Mouse (Mus musculus) neural tube, embryonic 11.5 days (tissue): ENCODE results near the gene Usp15. TPM values are rescaled to one million over a fixed set of nuclear protein-coding genes. Genes with fewer than 3 reads are reported as not detected.
"Not testable (repeated sequence)": the region's sequence is repeated elsewhere in the genome, so short reads cannot be mapped to it uniquely, and the experiment has no call there.

ENCODE experiments used
- ATAC-seq: fragments of 200-750 bp; cut with Nextera tagmentation; 2 replicates; pipeline ENCODE4 v1.8.0; 2017; ENCODE audit warnings: moderate number of reproducible peaks, mild to moderate bottlenecking, moderate TSS enrichment, moderate library complexity; ENCODE audit not compliant: insufficient read depth, low FRiP score, low TSS enrichment
- DNase-seq: peaks from one replicate; pipeline ENCODE4 v3.0.0-alpha.2; 2015; ENCODE audit warnings: low spot score
- H3K27ac ChIP-seq: fragments of 300-500 bp; sonication (generic); 2 replicates; pipeline ENCODE4 v1.5.1; 2014; ENCODE audit warnings: low read depth, mild to moderate bottlenecking, low read length
- H3K27me3 ChIP-seq: fragments of 300-500 bp; sonication (generic); 2 replicates; pipeline ENCODE4 v1.6.1; 2014; ENCODE audit warnings: mild to moderate bottlenecking, low read length, mixed read lengths; ENCODE audit not compliant: control insufficient read depth, insufficient read depth
- H3K36me3 ChIP-seq: fragments of 300-500 bp; sonication (generic); 2 replicates; pipeline ENCODE4 v1.6.1; 2014; ENCODE audit warnings: mild to moderate bottlenecking, low read length, moderate library complexity, mixed read lengths; ENCODE audit not compliant: control insufficient read depth, insufficient read depth
- H3K4me1 ChIP-seq: fragments of 300-500 bp; sonication (generic); 2 replicates; pipeline ENCODE4 v1.6.1; 2014; ENCODE audit warnings: low read length, mixed read lengths; ENCODE audit not compliant: control insufficient read depth, insufficient read depth
- H3K4me2 ChIP-seq: fragments of 300-500 bp; sonication (generic); 2 replicates; pipeline ENCODE4 v1.6.1; 2014; ENCODE audit warnings: low read depth, mild to moderate bottlenecking, moderate library complexity
- H3K4me3 ChIP-seq: fragments of 300-500 bp; sonication (generic); 2 replicates; pipeline ENCODE4 v1.5.1; 2014; ENCODE audit warnings: low read depth, low read length
- H3K9ac ChIP-seq: fragments of 300-500 bp; sonication (generic); 2 replicates; pipeline ENCODE4 v1.6.1; 2014; ENCODE audit warnings: mild to moderate bottlenecking, low read length
- H3K9me3 ChIP-seq: fragments of 300-500 bp; sonication (generic); 2 replicates; pipeline ENCODE4 v1.6.1; 2016; ENCODE audit warnings: low read length; ENCODE audit not compliant: control insufficient read depth
- WGBS: fragments of 180-500 bp; shearing (Covaris S2); extraction: QIAGEN DNeasy Blood & Tissue Kit; methylation state at CpG from one replicate; pipeline ENCODE4 v1.1.7; 2014; 5-methylcytosine and 5-hydroxymethylcytosine counted together
- polyA plus RNA-seq: library from polyadenylated mRNA; unstranded; fragments of >200 nt; fragmentation: Nextera tagmentation; extraction: Ambion mirVana; gene quantifications from 2 replicates; pipeline ENCODE4 v1.2.1, GENCODE M21; 2014

The Usp15 gene
- 75.9 and 79.7 TPM in 2 replicates for polyA plus RNA-seq

GRCm38 (mm10) chr10:123196835-123197559 lies at the start of gene Usp15:
Usp15 (minus strand) TSS chr10:123196995.
- H3K36me3 ChIP-seq: no peaks in the 10 kb centered on the region
- H3K9ac ChIP-seq: peak within 1 kb of the TSS; percentile 70
- peak within 1 kb of the TSS; percentile 77 for H3K4me3 ChIP-seq
- peak within 1 kb of the TSS; percentile 77 for H3K27ac ChIP-seq
- H3K4me1 ChIP-seq: peaks cover 6% of the 10 kb centered on the region; the same call in 1 of the 2 replicates
- DNase-seq: peak; percentile 95
- WGBS: 0% methylated on average over 50 of the region's 66 CpGs
- no peaks in the 10 kb centered on the region for H3K9me3 ChIP-seq
- H3K4me2 ChIP-seq: peak within 1 kb of the TSS; percentile 76
- H3K27me3 ChIP-seq: no peaks in the 10 kb centered on the region
- ATAC-seq: peak; percentile 93

GRCm38 (mm10) chr10:123229420-123229819 lies 32.6 kb upstream of the Usp15 start:
- no peak overlapping the region for H3K4me2 ChIP-seq

GRCm38 (mm10) chr10:123222785-123223184 lies 26.0 kb upstream of the Usp15 start:
- H3K27ac ChIP-seq: no peak overlapping the region

More at GRCm38 (mm10) chr10:123229420-123229819, 32.6 kb upstream of the Usp15 start:
- Histone ChIP-seq H3K27me3 (no peaks in the 10 kb centered on the region), H3K9me3 (no peaks in the 10 kb centered on the region), H3K4me3 (no peak overlapping the region), H3K27ac (no peak overlapping the region), H3K36me3 (no peaks in the 10 kb centered on the region), H3K9ac (no peak overlapping the region), H3K4me1 (no peaks in the 10 kb centered on the region)
- 86% methylated on average over 5 of the region's 5 CpGs for WGBS
- ATAC-seq: no peak
- no peak for DNase-seq

GRCm38 (mm10) chr10:123209517-123209916 lies 12.7 kb upstream of the Usp15 start:
- Histone ChIP-seq H3K4me3 (no peak overlapping the region), H3K4me1 (no peaks in the 10 kb centered on the region), H3K9me3 (no peaks in the 10 kb centered on the region), H3K27ac (no peak overlapping the region), H3K9ac (no peak overlapping the region), H3K36me3 (no peaks in the 10 kb centered on the region), H3K4me2 (no peak overlapping the region), H3K27me3 (no peaks in the 10 kb centered on the region)
- ATAC-seq (no peak), DNase-seq (no peak)
- 77% methylated on average over 8 of the region's 8 CpGs for WGBS

More at GRCm38 (mm10) chr10:123222785-123223184, 26.0 kb upstream of the Usp15 start:
- WGBS: 96% methylated on average over 5 of the region's 5 CpGs
- ATAC-seq (no peak), DNase-seq (no peak)
- no peak overlapping the region for H3K4me2 ChIP-seq
- H3K9me3 ChIP-seq: no peaks in the 10 kb centered on the region
- no peaks in the 10 kb centered on the region for H3K27me3 ChIP-seq
- H3K4me1 ChIP-seq: no peaks in the 10 kb centered on the region
- H3K4me3 ChIP-seq: no peak overlapping the region
- no peaks in the 10 kb centered on the region for H3K36me3 ChIP-seq
- H3K9ac ChIP-seq: no peak overlapping the region

GRCm38 (mm10) chr10:123208336-123208735 lies 11.5 kb upstream of the Usp15 start:
- H3K27ac ChIP-seq: no peak overlapping the region
- no peak overlapping the region for H3K4me2 ChIP-seq
- H3K27me3 ChIP-seq: no peaks in the 10 kb centered on the region
- H3K9me3 ChIP-seq: no peaks in the 10 kb centered on the region
- no peaks in the 10 kb centered on the region for H3K4me1 ChIP-seq
- H3K9ac ChIP-seq: no peak overlapping the region
- 91% methylated on average over 9 of the region's 9 CpGs for WGBS
- ATAC-seq (no peak), DNase-seq (no peak)
- H3K4me3 ChIP-seq: no peak overlapping the region
- no peaks in the 10 kb centered on the region for H3K36me3 ChIP-seq

DNA sequence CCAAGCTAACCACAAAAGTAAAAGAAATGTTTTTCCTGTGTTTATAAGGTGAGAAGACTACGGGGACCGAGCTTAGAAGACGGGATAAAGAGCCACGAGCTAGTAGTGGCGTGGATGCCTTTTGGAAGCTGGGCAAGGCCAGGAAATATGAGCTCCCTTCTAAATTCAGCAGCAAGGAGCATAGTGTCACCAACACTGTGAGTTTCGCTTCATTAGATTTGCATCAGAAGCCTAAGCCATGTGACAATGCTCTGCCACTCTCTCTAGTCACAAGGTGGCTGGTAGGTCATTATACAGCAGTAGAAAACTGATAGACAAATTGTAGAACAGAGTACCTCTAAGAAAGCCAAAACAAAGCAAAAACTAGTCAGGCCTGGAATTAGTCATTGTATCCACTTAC lies 9.3 kb upstream of the Usp15 start:
- H3K9ac ChIP-seq: no peak overlapping the region
- H3K36me3 ChIP-seq: no peaks in the 10 kb centered on the region
- no peaks in the 10 kb centered on the region for H3K4me1 ChIP-seq
- no peak for ATAC-seq
- no peak overlapping the region for H3K4me2 ChIP-seq
- no peak for DNase-seq
- H3K27ac ChIP-seq: no peak overlapping the region
- 89% methylated on average over 6 of the region's 6 CpGs for WGBS
- H3K27me3 ChIP-seq: no peaks in the 10 kb centered on the region
- no peak overlapping the region for H3K4me3 ChIP-seq
- H3K9me3 ChIP-seq: no peaks in the 10 kb centered on the region

- H3K27ac ChIP-seq, ATAC-seq, H3K4me1 ChIP-seq, H3K4me3 ChIP-seq, H3K27me3 ChIP-seq, H3K4me2 ChIP-seq, H3K36me3 ChIP-seq, DNase-seq, H3K9ac ChIP-seq, H3K9me3 ChIP-seq: not testable (repeated sequence)
- WGBS: 94% methylated on average over 3 of the region's 3 CpGs
Observed at GRCm38 (mm10) chr10:123205364-123205763, 8.6 kb upstream of the Usp15 start.

DNA sequence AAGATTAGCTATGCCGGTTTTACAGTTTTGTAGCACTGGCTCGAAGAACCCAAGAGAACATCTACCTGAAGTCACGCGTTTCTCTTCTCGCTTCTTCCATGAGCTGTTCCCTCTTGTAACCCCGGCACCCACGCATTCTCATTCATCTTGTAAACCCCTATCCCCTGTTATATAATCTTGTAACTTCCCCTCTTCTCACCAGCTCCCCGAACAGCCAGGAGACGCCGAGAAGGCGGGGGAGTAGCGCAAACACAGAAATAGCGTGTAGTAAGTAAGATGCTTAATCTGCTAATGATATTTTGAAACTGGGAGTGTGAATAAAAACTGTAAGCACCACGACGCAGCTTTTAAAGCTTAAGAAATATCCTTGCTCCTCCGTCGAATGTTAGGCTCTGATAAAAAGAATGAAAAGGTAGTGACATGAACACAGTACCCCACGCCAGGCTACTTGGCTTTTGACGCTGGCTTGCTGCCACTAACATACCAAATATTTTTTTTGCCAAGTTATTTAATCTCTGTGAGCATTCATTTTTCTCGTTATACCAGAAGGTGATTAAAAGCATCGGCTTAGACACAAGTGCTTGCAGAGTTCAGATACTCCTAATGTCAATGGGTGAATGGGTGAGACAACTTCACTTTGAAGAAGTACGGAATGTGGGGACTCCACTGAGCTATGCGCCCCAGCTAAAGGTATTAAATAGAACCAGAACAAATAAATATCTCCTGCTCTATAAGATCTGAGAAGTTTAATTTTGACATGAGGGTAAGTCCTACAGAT lies 5.4 kb upstream of the Usp15 start:
- 92% methylated on average over 23 of the region's 23 CpGs for WGBS
- ATAC-seq: no peak
- H3K9me3 ChIP-seq: no peaks in the 10 kb centered on the region
- H3K4me2 ChIP-seq: no peak overlapping the region
- H3K4me3 ChIP-seq: no peak overlapping the region
- no peak overlapping the region for H3K9ac ChIP-seq
- H3K4me1 ChIP-seq: no peaks in the 10 kb centered on the region
- no peaks in the 10 kb centered on the region for H3K27me3 ChIP-seq
- no peak overlapping the region for H3K27ac ChIP-seq
- DNase-seq: no peak
- H3K36me3 ChIP-seq: no peaks in the 10 kb centered on the region
